Mouse (Mus musculus) left cerebral cortex, postnatal 4 days (tissue): ENCODE measurements around the gene Hoxc5. TPM values are rescaled to one million over a fixed set of nuclear protein-coding genes. Genes with fewer than 3 reads are reported as not detected.

Experiments used
- DNase-seq: peaks from one replicate; pipeline ENCODE4 v3.0.0-alpha.2; 2022
- intact Hi-C: fragments of 180-260 bp; cut with DNase I; formaldehyde crosslinking; loops from one replicate; pipeline ENCODE4 v1.15.1; 2025
- total RNA-seq, 2 experiments: library from RNA; stranded (reverse); gene quantifications; 2 replicates each; pipeline ENCODE4 v1.2.3; 2021

Hoxc5 gene
- total RNA-seq, 2 experiments from 2014 or later, result not detected

GRCm38 (mm10) chr15:103032646-103033575 is 65.7 kb downstream of the Hoxc5 start:
- DNase-seq, result no peak
- intact Hi-C loops, result no loop called here

GRCm38 (mm10) chr15:103034043-103034806 is 67.0 kb downstream of the Hoxc5 start:
- intact Hi-C loops, result no loop called here
- DNase-seq, result no peak

GRCm38 (mm10) chr15:103034807-103035547 is 67.7 kb downstream of the Hoxc5 start:
- DNase-seq, result no peak
- intact Hi-C loops, result no loop called here

- no peak for DNase-seq
- intact Hi-C loops, result no loop called here
Observed at GRCm38 (mm10) chr15:103035548-103035881, 68.3 kb downstream of the Hoxc5 start.

- intact Hi-C loops, result no loop called here
- DNase-seq, result no peak
Observed at GRCm38 (mm10) chr15:103037579-103037978, 70.3 kb downstream of the Hoxc5 start.

GRCm38 (mm10) chr15:103038701-103039480 is 71.6 kb downstream of the Hoxc5 start:
- DNase-seq, result no peak
- intact Hi-C loops, result no loop called here

- intact Hi-C loops, result no loop called here
- no peak for DNase-seq
Observed at GRCm38 (mm10) chr15:103039609-103040008, 72.4 kb downstream of the Hoxc5 start.

GRCm38 (mm10) chr15:103040601-103041000 is 73.4 kb downstream of the Hoxc5 start:
- no peak for DNase-seq
- intact Hi-C loops, result no loop called here

- no peak for DNase-seq
- intact Hi-C loops, result no loop called here
Observed at GRCm38 (mm10) chr15:103041613-103042012, 74.4 kb downstream of the Hoxc5 start.

GRCm38 (mm10) chr15:103042209-103042608 is 75.0 kb downstream of the Hoxc5 start:
- intact Hi-C loops, result no loop called here
- DNase-seq, result no peak

GRCm38 (mm10) chr15:103051670-103052069 is 84.4 kb downstream of the Hoxc5 start:
- DNase-seq, result no peak
- intact Hi-C loops, result no loop called here

- no peak for DNase-seq
- intact Hi-C loops, result no loop called here
Observed at GRCm38 (mm10) chr15:103053210-103053609, 86.0 kb downstream of the Hoxc5 start.

GRCm38 (mm10) chr15:103056396-103056795 is 89.2 kb downstream of the Hoxc5 start:
- intact Hi-C loops, result no loop called here
- DNase-seq, result no peak

GRCm38 (mm10) chr15:103058715-103059114 is 91.5 kb downstream of the Hoxc5 start:
- DNase-seq, result no peak
- intact Hi-C loops, result no loop called here

- intact Hi-C loops, result no loop called here
Observed at GRCm38 (mm10) chr15:103059393-103059992, 92.2 kb downstream of the Hoxc5 start.

GRCm38 (mm10) chr15:103060021-103060340 is 92.7 kb downstream of the Hoxc5 start:
- no peak for DNase-seq
- intact Hi-C loops, result no loop called here

More at GRCm38 (mm10) chr15:103059393-103059992, 92.2 kb downstream of the Hoxc5 start:
- no peak for DNase-seq

- intact Hi-C loops, result no loop called here
Observed at GRCm38 (mm10) chr15:103060341-103061130, 93.3 kb downstream of the Hoxc5 start.

GRCm38 (mm10) chr15:103061131-103061825 is 94.0 kb downstream of the Hoxc5 start:
- intact Hi-C loops, result no loop called here
- no peak for DNase-seq

More at GRCm38 (mm10) chr15:103060341-103061130, 93.3 kb downstream of the Hoxc5 start:
- no peak for DNase-seq

- intact Hi-C loops, result no loop called here
- no peak for DNase-seq
Observed at GRCm38 (mm10) chr15:103061988-103062387, 94.7 kb downstream of the Hoxc5 start.
